Mouse (Mus musculus) G1E (cell line): ENCODE measurements at regions not wholly inside any gene's neighbourhood (a gene's known extent, or its start where the extent isn't known, plus 50 kb on each side); places are given as distances from the start of the nearest gene placed in this dataset.

Experiments
- CTCF ChIP-seq: IDR thresholded peaks from 2 replicates; pipeline ENCODE4 v1.5.1; 2012; ENCODE audit warnings: low read depth, low read length, inconsistent platforms, mixed read lengths
- GATA1 ChIP-seq: IDR thresholded peaks from 2 replicates; pipeline ENCODE4 v1.6.1; 2012; ENCODE audit warnings: borderline replicate concordance, low read length, inconsistent platforms, mixed read lengths
- POLR2AphosphoS5 ChIP-seq: IDR thresholded peaks from 2 replicates; pipeline ENCODE4 v1.6.1; 2012; ENCODE audit warnings: low read depth, low read length, inconsistent platforms; ENCODE audit not compliant: insufficient replicate concordance
- TAL1 ChIP-seq: conservative IDR thresholded peaks from 2 replicates; pipeline ENCODE4 v1.6.1; 2012; ENCODE audit warnings: low read depth, low read length, inconsistent platforms, mixed read lengths

GRCm38 (mm10) chrX:94863123-94863522 is 138.8 kb downstream of the Zxdb start:
- no peak for TF ChIP-seq CTCF
- TF ChIP-seq TAL1: peak; percentile 55
- TF ChIP-seq POLR2AphosphoS5: no peak
- no peak for TF ChIP-seq GATA1
